Mouse (Mus musculus): ENCODE measurements around the gene Ice1. TPM values are rescaled to one million over a fixed set of nuclear protein-coding genes. Genes with fewer than 3 reads are reported as not detected.
A peak's percentile ranks its signal among the peaks of the same experiment; 100 is the strongest.

Ice1 gene
- total and polyA plus RNA-seq, 2 experiments from 2014 or later = 21.5 to 59.7 TPM

DNA sequence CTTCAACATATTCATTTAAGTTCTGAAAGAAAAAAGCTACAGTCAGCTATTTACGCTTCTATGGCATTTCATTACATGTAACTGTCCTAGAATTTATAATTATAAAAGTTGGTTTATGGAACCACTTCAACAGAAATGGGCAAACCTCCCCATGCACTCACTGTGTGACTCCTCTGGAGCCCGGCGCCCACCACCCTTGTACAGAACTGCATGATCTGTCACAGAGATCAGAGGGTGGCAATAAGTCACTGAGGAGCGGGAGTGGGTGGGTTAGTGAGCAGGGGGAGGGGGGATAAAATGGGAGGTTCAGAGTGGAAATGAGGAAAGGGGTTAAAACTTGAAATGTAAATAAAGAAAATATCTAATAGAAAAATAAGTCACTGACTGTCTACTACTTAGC is 13.0 kb downstream of the Ice1 start:
- 84% methylated on average over 4 of the region's 4 CpGs for WGBS
- Histone ChIP-seq H3K27me3 (ENCODE audit: insufficient read depth, low read length) (no peaks in the 10 kb centered on the region), H3K4me2 (ENCODE audit: low read depth, low read length) (no peak overlapping the region), H3K9ac (replicated peaks; ENCODE audit: low read length) (no peak overlapping the region), H3K36me3 (ENCODE audit: insufficient read depth, low read length) (peaks cover 5% of the 10 kb centered on the region; the same call in 1 of the 2 replicates), H3K9me3 (ENCODE audit: low read length) (no peaks in the 10 kb centered on the region), H3K4me3 (ENCODE audit: low read length) (no peak overlapping the region), H3K4me1 (ENCODE audit: insufficient read depth, low read length) (0 out of 2 replicates have a peak, but pooled peaks cover 4% of the 10 kb centered on the region), H3K27ac (no peak overlapping the region)
- no peak for DNase-seq (ENCODE audit: low spot score)
- no peak for TF ChIP-seq CTCF (IDR thresholded peaks at IDR 0.05; ENCODE audit: low read depth)
- no peak for ATAC-seq

DNA sequence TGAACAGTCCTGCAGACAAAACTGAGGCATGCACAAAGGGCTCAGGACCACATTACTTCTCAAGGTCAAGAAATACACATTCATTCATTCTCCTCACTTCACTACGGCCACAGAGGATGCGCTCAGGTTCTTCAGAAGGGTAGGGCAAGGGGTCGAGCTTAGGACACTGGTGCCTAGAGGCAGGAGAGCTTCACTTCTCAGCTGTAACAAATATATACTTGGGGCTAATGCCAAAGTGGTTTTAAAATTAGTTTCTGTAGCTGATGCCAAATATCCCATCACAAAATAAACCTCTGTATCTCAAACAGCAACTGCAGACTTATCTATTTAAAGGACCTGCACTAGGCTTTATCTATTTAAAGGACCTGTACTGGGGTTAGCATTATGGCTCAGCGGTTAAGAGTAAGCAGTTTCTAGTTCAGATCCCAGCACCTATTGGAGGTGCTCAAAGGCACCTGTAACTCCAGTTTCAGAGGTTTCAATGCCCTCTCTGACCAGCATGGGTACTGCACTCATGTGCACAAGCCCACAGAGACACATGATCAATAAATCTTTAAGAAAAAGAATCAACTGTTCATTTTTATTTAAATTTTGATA is 14.9 kb downstream of the Ice1 start:
- Histone ChIP-seq H3K9me3 (ENCODE audit: low read length) (no peaks in the 10 kb centered on the region), H3K4me1 (ENCODE audit: insufficient read depth, low read length) (0 out of 2 replicates have a peak, but pooled peaks cover 4% of the 10 kb centered on the region), H3K27me3 (ENCODE audit: insufficient read depth, low read length) (no peaks in the 10 kb centered on the region), H3K9ac (replicated peaks; ENCODE audit: low read length) (no peak overlapping the region), H3K36me3 (ENCODE audit: insufficient read depth, low read length) (peaks cover 9% of the 10 kb centered on the region; the same call in 1 of the 2 replicates), H3K27ac (no peak overlapping the region), H3K4me3 (ENCODE audit: low read length) (no peak overlapping the region), H3K4me2 (ENCODE audit: low read depth, low read length) (no peak overlapping the region)
- no peak for TF ChIP-seq CTCF (IDR thresholded peaks at IDR 0.05; ENCODE audit: low read depth)
- WGBS = over 99% methylated on average over 4 of the region's 4 CpGs
- ATAC-seq (no peak), DNase-seq (ENCODE audit: low spot score) (no peak)

DNA sequence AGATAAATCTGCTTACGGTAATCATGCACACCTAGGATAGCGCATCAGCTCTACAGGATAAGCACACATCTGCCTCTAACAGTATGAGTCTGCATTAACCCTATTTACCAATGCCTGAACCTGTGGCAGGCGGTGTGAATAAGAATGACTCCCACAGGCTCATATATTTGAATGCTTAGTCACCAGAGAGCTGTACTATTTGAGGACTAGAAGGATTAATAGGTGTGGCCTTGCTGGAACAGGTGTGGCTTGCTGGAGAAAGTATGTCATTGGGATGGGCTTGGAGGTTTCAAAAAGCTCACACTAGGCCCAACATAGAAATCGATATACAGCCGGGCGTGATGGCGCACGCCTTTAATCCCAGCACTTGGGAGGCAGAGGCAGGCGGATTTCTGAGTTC is 15.9 kb downstream of the Ice1 start:
- no peak overlapping the region for H3K4me2 ChIP-seq (ENCODE audit: low read depth, low read length)
- H3K4me3 ChIP-seq (ENCODE audit: low read length) = no peak overlapping the region
- no peak for ATAC-seq
- no peaks in the 10 kb centered on the region for H3K9me3 ChIP-seq (ENCODE audit: low read length)
- DNase-seq (ENCODE audit: low spot score) = no peak
- peaks cover 13% of the 10 kb centered on the region for H3K36me3 ChIP-seq (ENCODE audit: insufficient read depth, low read length)
- 94% methylated on average over 9 of the region's 9 CpGs for WGBS
- H3K4me1 ChIP-seq (ENCODE audit: insufficient read depth, low read length) = 0 out of 2 replicates have a peak, but pooled peaks cover 4% of the 10 kb centered on the region
- no peak overlapping the region for H3K9ac ChIP-seq (replicated peaks; ENCODE audit: low read length)
- no peaks in the 10 kb centered on the region for H3K27me3 ChIP-seq (ENCODE audit: insufficient read depth, low read length)
- H3K27ac ChIP-seq = no peak overlapping the region
- no peak for TF ChIP-seq CTCF (IDR thresholded peaks at IDR 0.05; ENCODE audit: low read depth)

DNA sequence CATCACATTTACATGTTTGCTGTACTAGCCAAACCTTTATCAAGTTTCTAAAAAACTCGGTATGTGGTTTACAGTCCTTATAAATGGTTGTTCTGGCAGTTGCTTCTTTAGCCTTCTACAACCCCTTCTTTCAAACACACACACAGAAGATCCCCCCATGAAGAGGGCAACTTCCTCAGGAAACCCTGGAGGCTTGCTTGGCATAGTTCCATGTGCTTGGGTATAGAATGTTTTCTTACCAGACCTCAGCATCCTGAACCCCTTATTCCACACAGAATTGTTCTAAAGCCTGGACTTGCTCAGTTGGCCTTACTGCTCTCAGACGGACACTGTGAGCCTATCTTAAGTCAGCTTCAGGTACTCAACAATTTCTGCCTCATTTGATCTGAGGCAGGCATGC is 24.6 kb downstream of the Ice1 start:
- no peak overlapping the region for H3K4me3 ChIP-seq (ENCODE audit: low read length)
- no peak for ATAC-seq
- 87% methylated on average over 2 of the region's 2 CpGs for WGBS
- no peaks in the 10 kb centered on the region for H3K27me3 ChIP-seq (ENCODE audit: insufficient read depth, low read length)
- H3K36me3 ChIP-seq (ENCODE audit: insufficient read depth, low read length) = peaks cover 66% of the 10 kb centered on the region
- H3K9ac ChIP-seq (replicated peaks; ENCODE audit: low read length) = no peak overlapping the region
- H3K27ac ChIP-seq = no peak overlapping the region
- H3K4me1 ChIP-seq (ENCODE audit: insufficient read depth, low read length) = no peaks in the 10 kb centered on the region
- TF ChIP-seq CTCF (IDR thresholded peaks at IDR 0.05; ENCODE audit: low read depth) = no peak
- no peaks in the 10 kb centered on the region for H3K9me3 ChIP-seq (ENCODE audit: low read length)
- no peak overlapping the region for H3K4me2 ChIP-seq (ENCODE audit: low read depth, low read length)
- no peak for DNase-seq (ENCODE audit: low spot score)

DNA sequence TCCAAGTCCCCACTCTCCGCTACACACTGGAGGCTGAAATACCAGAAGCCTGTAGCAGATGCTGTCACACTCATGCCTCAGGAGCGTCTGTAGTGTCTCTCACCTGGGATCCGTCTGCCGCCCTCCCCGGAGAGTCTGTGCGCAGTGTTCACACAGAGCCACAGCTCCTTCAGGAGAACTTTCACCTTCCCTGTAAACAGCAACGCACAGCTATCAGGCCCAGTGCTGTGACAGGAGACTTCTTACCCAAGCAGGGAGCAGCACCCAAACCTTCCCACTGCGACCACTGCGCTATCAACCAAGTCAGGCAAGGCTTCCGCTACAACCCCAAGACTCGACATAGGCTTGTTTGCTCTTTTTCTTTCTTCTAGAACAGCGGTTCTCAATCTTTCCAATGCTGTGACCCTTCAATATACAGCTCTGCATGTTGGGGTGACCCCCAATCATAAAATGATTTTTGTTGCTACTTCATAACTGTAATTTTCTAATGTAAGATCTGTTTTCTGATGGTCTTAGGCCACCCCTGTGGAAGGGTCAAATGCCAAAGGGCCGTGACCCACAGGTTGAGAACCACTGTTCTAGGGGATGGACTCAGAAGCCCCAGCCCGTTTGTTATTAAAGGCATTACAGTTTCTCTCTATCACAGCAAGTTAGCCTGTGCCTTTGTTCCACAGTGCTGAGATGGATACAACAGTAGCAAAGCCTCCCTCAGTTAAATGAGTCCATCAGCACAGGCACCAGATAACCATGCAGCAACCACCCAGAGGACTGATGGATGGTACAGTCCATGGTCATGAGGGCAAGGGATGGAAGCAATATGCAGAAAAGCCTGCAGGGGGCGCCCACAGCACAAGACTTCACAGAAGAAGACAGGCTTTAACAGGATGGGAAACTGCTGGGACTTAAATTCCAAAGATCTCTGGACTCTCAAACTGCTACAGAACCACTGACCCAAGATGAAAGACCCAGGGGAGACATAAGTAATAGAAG is 26.7 kb downstream of the Ice1 start:
- no peak overlapping the region for H3K4me3 ChIP-seq (ENCODE audit: low read length)
- no peak overlapping the region for H3K9ac ChIP-seq (replicated peaks; ENCODE audit: low read length)
- 87% methylated on average over 15 of the region's 15 CpGs for WGBS
- peak; percentile 78 for TF ChIP-seq CTCF (IDR thresholded peaks at IDR 0.05; ENCODE audit: low read depth)
- H3K4me1 ChIP-seq (ENCODE audit: insufficient read depth, low read length) = no peaks in the 10 kb centered on the region
- no peak overlapping the region for H3K4me2 ChIP-seq (ENCODE audit: low read depth, low read length)
- peak; percentile 86 for DNase-seq (ENCODE audit: low spot score)
- H3K9me3 ChIP-seq (ENCODE audit: low read length) = no peaks in the 10 kb centered on the region
- no peaks in the 10 kb centered on the region for H3K27me3 ChIP-seq (ENCODE audit: insufficient read depth, low read length)
- H3K27ac ChIP-seq = no peak overlapping the region
- H3K36me3 ChIP-seq (ENCODE audit: insufficient read depth, low read length) = peaks cover 73% of the 10 kb centered on the region
- peak; percentile 83 for ATAC-seq

DNA sequence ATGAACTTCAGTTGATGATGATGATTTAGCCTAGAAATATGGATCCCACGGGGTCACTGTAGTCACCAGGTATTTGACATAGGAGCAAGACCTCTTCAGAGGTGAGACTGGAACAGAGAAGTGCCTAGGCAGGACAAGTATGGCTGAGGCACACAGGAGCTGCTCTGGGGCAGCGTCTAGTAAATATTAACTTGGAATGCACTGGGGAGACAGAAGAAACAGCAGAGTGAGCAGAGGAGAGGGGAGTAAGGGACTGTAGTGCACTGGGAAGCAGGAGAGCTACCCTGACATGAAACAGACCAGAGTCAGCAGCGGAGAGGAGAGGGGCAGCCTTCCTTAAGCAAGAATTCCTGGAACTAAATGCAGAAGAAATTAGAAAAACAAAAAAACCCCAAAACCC is 27.8 kb downstream of the Ice1 start:
- Histone ChIP-seq H3K27me3 (ENCODE audit: insufficient read depth, low read length) (no peaks in the 10 kb centered on the region), H3K9me3 (ENCODE audit: low read length) (no peaks in the 10 kb centered on the region), H3K36me3 (ENCODE audit: insufficient read depth, low read length) (peaks cover 71% of the 10 kb centered on the region), H3K4me2 (ENCODE audit: low read depth, low read length) (no peak overlapping the region), H3K9ac (replicated peaks; ENCODE audit: low read length) (no peak overlapping the region), H3K27ac (no peak overlapping the region), H3K4me1 (ENCODE audit: insufficient read depth, low read length) (no peaks in the 10 kb centered on the region), H3K4me3 (ENCODE audit: low read length) (no peak overlapping the region)
- no peak for ATAC-seq
- DNase-seq (ENCODE audit: low spot score) = no peak
- WGBS = 88% methylated on average over 3 of the region's 3 CpGs
- no peak for TF ChIP-seq CTCF (IDR thresholded peaks at IDR 0.05; ENCODE audit: low read depth)

All from hindbrain, postnatal 0 days (tissue).